8 mouse cellular contexts compared by ENCODE assay signal in genomic region chr5:136953015-136953414, GRCm38 (mm10). TPM values are rescaled to one million over a fixed set of nuclear protein-coding genes. Genes with fewer than 3 reads are reported as not detected.
DNase-seq lines count a peak whose midpoint lies in the region; ATAC-seq and TF ChIP-seq lines count a peak whose summit lies in the region.

Gene Fis1 (plus strand): TSS chr5:136953275.

- TF ChIP-seq EP300 in liver, embryonic 14.5 days (IDR thresholded peaks at IDR 0.05; ENCODE audit: low read depth) = no peak
- no peak for TF ChIP-seq EP300 in stomach, postnatal 0 days (optimal IDR thresholded peaks at IDR 0.05)

- peak within 1 kb of the TSS; percentile 68 for H3K4me2 ChIP-seq in heart, embryonic 15.5 days
- peak within 1 kb of the TSS; percentile 93 for H3K4me2 ChIP-seq in liver, embryonic 14.5 days (ENCODE audit: low read depth)
- peak within 1 kb of the TSS; percentile 70 for H3K4me2 ChIP-seq in neural tube, embryonic 11.5 days (ENCODE audit: low read depth)
- H3K4me2 ChIP-seq in stomach, postnatal 0 days (replicated peaks; ENCODE audit: low read depth) = peak within 1 kb of the TSS; percentile 60

- peak; percentile 89 for DNase-seq in c-Kit-negative CD71-positive TER-119-positive erythroid progenitor cells, embryonic 14.5 days (ENCODE audit: low read depth, low spot score)
- peak; percentile 98 for DNase-seq in forebrain, embryonic 10.5 days (ENCODE audit: extremely low spot score, low spot score)
- DNase-seq in kidney, postnatal 25 days = peak; percentile 97 to 99
- peak; percentile 90 to 92 (median 92) for DNase-seq in liver, embryonic 14.5 days (ENCODE audit: low read depth in 3 of 3, low spot score in 3 of 3)
- DNase-seq in neural tube, embryonic 11.5 days (ENCODE audit: low spot score) = peak; percentile 98
- peak; percentile 99 for DNase-seq in stomach, postnatal 0 days (ENCODE audit: low spot score)

- H3K4me3 ChIP-seq in forebrain, embryonic 10.5 days = peak within 1 kb of the TSS; percentile 69
- H3K4me3 ChIP-seq in heart, embryonic 15.5 days = peak within 1 kb of the TSS; percentile 92
- H3K4me3 ChIP-seq in liver, embryonic 14.5 days (ENCODE audit: insufficient read depth in 1 of 2, low read depth in 2 of 2, low read length in 2 of 2) = peak within 1 kb of the TSS; percentile 82 to 86
- H3K4me3 ChIP-seq in neural tube, embryonic 11.5 days (ENCODE audit: low read depth, low read length) = peak within 1 kb of the TSS; percentile 62
- peak within 1 kb of the TSS; percentile 71 for H3K4me3 ChIP-seq in stomach, postnatal 0 days (ENCODE audit: low read depth, low read length)

- no peaks in the 10 kb centered on the region for H3K9me3 ChIP-seq in forebrain, embryonic 10.5 days
- H3K9me3 ChIP-seq in heart, embryonic 15.5 days (replicated peaks) = no peaks in the 10 kb centered on the region
- H3K9me3 ChIP-seq in liver, embryonic 14.5 days (ENCODE audit: control insufficient read depth, low read length) = no peaks in the 10 kb centered on the region
- no peaks in the 10 kb centered on the region for H3K9me3 ChIP-seq in neural tube, embryonic 11.5 days (ENCODE audit: control insufficient read depth, low read length)
- no peaks in the 10 kb centered on the region for H3K9me3 ChIP-seq in stomach, postnatal 0 days (ENCODE audit: control insufficient read depth, low read length)

- H3K4me1 ChIP-seq in forebrain, embryonic 10.5 days = peaks cover 21% of the 10 kb centered on the region
- H3K4me1 ChIP-seq in heart, embryonic 15.5 days (replicated peaks) = peaks cover 12% of the 10 kb centered on the region
- H3K4me1 ChIP-seq in liver, embryonic 14.5 days (replicated peaks; ENCODE audit: control insufficient read depth in 2 of 2, insufficient read depth in 2 of 2, low read length in 1 of 2) = peaks cover 5 to 8% of the 10 kb centered on the region in 2 experiments; a peak in 2 of 4 replicates
- peaks cover 4% of the 10 kb centered on the region for H3K4me1 ChIP-seq in neural tube, embryonic 11.5 days (ENCODE audit: control insufficient read depth, insufficient read depth, low read length)
- 0 out of 2 replicates have a peak, but pooled peaks cover 3% of the 10 kb centered on the region for H3K4me1 ChIP-seq in stomach, postnatal 0 days (replicated peaks; ENCODE audit: control insufficient read depth, insufficient read depth)

- under 1% methylated on average over 23 of the region's 23 CpGs for WGBS in forebrain, embryonic 10.5 days
- under 1% methylated on average over 23 of the region's 23 CpGs for WGBS in heart, embryonic 15.5 days
- 0% methylated on average over 23 of the region's 23 CpGs for WGBS in liver, embryonic 14.5 days (ENCODE audit: insufficient replicate concordance)
- WGBS in neural tube, embryonic 11.5 days = under 1% methylated on average over 23 of the region's 23 CpGs
- WGBS in stomach, postnatal 0 days = under 1% methylated on average over 23 of the region's 23 CpGs

- ATAC-seq in CD4-positive, CD25-positive, alpha-beta regulatory T cell, adult 4 months = peak; percentile 95
- peak; percentile 100 for ATAC-seq in heart, embryonic 15.5 days (replicated peaks; ENCODE audit: insufficient number of reproducible peaks, insufficient read depth, low FRiP score, low read depth)
- ATAC-seq in liver, embryonic 14.5 days (ENCODE audit: insufficient read depth) = peak; percentile 97
- ATAC-seq in neural tube, embryonic 11.5 days (ENCODE audit: insufficient read depth, low FRiP score, low TSS enrichment) = peak; percentile 98
- peak; percentile 99 for ATAC-seq in stomach, postnatal 0 days (ENCODE audit: low FRiP score, low TSS enrichment)

- no peaks in the 10 kb centered on the region for H3K27me3 ChIP-seq in forebrain, embryonic 10.5 days (ENCODE audit: poor library complexity, severe bottlenecking)
- no peaks in the 10 kb centered on the region for H3K27me3 ChIP-seq in heart, embryonic 15.5 days
- no peaks in the 10 kb centered on the region for H3K27me3 ChIP-seq in liver, embryonic 14.5 days (ENCODE audit: control insufficient read depth, insufficient read depth, low read length)
- no peaks in the 10 kb centered on the region for H3K27me3 ChIP-seq in neural tube, embryonic 11.5 days (ENCODE audit: control insufficient read depth, insufficient read depth, low read length)
- H3K27me3 ChIP-seq in stomach, postnatal 0 days (ENCODE audit: control insufficient read depth, insufficient read depth, low read length) = no peaks in the 10 kb centered on the region

- H3K9ac ChIP-seq in heart, embryonic 15.5 days = peak within 1 kb of the TSS; percentile 89
- peak within 1 kb of the TSS; percentile 66 for H3K9ac ChIP-seq in liver, embryonic 14.5 days (replicated peaks)
- H3K9ac ChIP-seq in neural tube, embryonic 11.5 days (ENCODE audit: low read length) = peak within 1 kb of the TSS; percentile 58
- peak within 1 kb of the TSS; percentile 73 for H3K9ac ChIP-seq in stomach, postnatal 0 days (ENCODE audit: low read length)

- H3K27ac ChIP-seq in forebrain, embryonic 10.5 days = peak within 1 kb of the TSS; percentile 86
- peak within 1 kb of the TSS; percentile 76 for H3K27ac ChIP-seq in heart, embryonic 15.5 days
- peak within 1 kb of the TSS; percentile 22; the same call in 1 of the 2 replicates for H3K27ac ChIP-seq in liver, embryonic 14.5 days
- H3K27ac ChIP-seq in neural tube, embryonic 11.5 days (ENCODE audit: low read depth, low read length) = no peak within 1 kb of the TSS
- peak within 1 kb of the TSS; percentile 84 for H3K27ac ChIP-seq in stomach, postnatal 0 days (replicated peaks)

- H3K36me3 ChIP-seq in forebrain, embryonic 10.5 days (replicated peaks) = peaks cover 27% of the 10 kb centered on the region
- no peaks in the 10 kb centered on the region for H3K36me3 ChIP-seq in heart, embryonic 15.5 days
- H3K36me3 ChIP-seq in liver, embryonic 14.5 days (replicated peaks; ENCODE audit: control insufficient read depth, insufficient read depth, low read depth) = no peaks in the 10 kb centered on the region
- H3K36me3 ChIP-seq in neural tube, embryonic 11.5 days (ENCODE audit: control insufficient read depth, insufficient read depth, low read length) = no peaks in the 10 kb centered on the region
- no peaks in the 10 kb centered on the region for H3K36me3 ChIP-seq in stomach, postnatal 0 days (ENCODE audit: control insufficient read depth, insufficient read depth, low read length)

- no peak for TF ChIP-seq CTCF in liver, embryonic 14.5 days (IDR thresholded peaks at IDR 0.05; ENCODE audit: low read depth)
- no peak for TF ChIP-seq CTCF in stomach, postnatal 0 days (IDR thresholded peaks at IDR 0.05; ENCODE audit: low read depth)

RNA-seq across cellular contexts. Expression of gene Fis1, which starts in this region (rescaled TPM):
- 100 to 1,000 TPM; 390 to 404 TPM for polyA plus RNA-seq in CD4-positive, CD25-positive, alpha-beta regulatory T cell, adult 4 months (2017; shearing (Covaris generic))
- polyA plus RNA-seq in forebrain, embryonic 10.5 days (2016; fragmentation: Nextera tagmentation; extraction: Ambion mirVana) = 243 and 263 TPM in 2 replicates
- polyA plus RNA-seq in heart, embryonic 15.5 days (2015; fragmentation: Nextera tagmentation; extraction: Ambion mirVana) = 221 and 240 TPM in 2 replicates
- polyA plus RNA-seq in liver, embryonic 14.5 days (2012; rRNA removed) = 115 and 154 TPM in 2 replicates
- 239 and 242 TPM in 2 replicates for polyA plus RNA-seq in liver, embryonic 14.5 days (2014; fragmentation: Nextera tagmentation; extraction: Ambion mirVana)
- polyA plus RNA-seq in neural tube, embryonic 11.5 days (2014; fragmentation: Nextera tagmentation; extraction: Ambion mirVana) = 285 and 320 TPM in 2 replicates
- 255 and 270 TPM in 2 replicates for polyA plus RNA-seq in stomach, postnatal 0 days (2015; fragmentation: Nextera tagmentation; extraction: Ambion mirVana)
